Mouse (Mus musculus): Measurements from ENCODE around the gene Clmn. TPM values are rescaled to one million over a fixed set of nuclear protein-coding genes. Genes with fewer than 3 reads are reported as not detected.
A peak's percentile ranks its signal among the peaks of the same experiment; 100 is the strongest.

The Clmn gene
- total RNA-seq (2014; rRNA removed) = 2.2 and 3.1 TPM in 2 replicates
- 1.4 and 2.4 TPM in 2 replicates for polyA plus RNA-seq (2015; fragmentation: Nextera tagmentation; extraction: Ambion mirVana)

GRCm38 (mm10) chr12:104864439-104865165 is at the start of gene Clmn:
Gene Clmn (minus strand): TSS chr12:104865076.
- peak within 1 kb of the TSS; percentile 89 for H3K4me2 ChIP-seq (ENCODE audit: low read depth, low read length, poor library complexity, severe bottlenecking)
- no peak for TF ChIP-seq CTCF (IDR thresholded peaks at IDR 0.05)
- DNase-seq (ENCODE audit: low spot score) = peak; percentile 40
- H3K9ac ChIP-seq (replicated peaks; ENCODE audit: low read length, poor library complexity, severe bottlenecking) = peak within 1 kb of the TSS; percentile 90
- H3K36me3 ChIP-seq (ENCODE audit: insufficient read depth, low read length) = no peaks in the 10 kb centered on the region
- no peaks in the 10 kb centered on the region for H3K9me3 ChIP-seq (ENCODE audit: low read length)
- H3K27ac ChIP-seq (ENCODE audit: low read depth, low read length) = peak within 1 kb of the TSS; percentile 43; the same call in 1 of the 2 replicates
- peaks cover 8% of the 10 kb centered on the region; the same call in 1 of the 2 replicates for H3K4me1 ChIP-seq (ENCODE audit: insufficient read depth, low read length)
- H3K27me3 ChIP-seq (ENCODE audit: insufficient read depth, low read length) = no peaks in the 10 kb centered on the region
- ATAC-seq (ENCODE audit: low FRiP score) = peak; percentile 64
- H3K4me3 ChIP-seq (ENCODE audit: low read depth, low read length) = peak within 1 kb of the TSS; percentile 80
- WGBS = under 1% methylated on average over 38 of the region's 80 CpGs

DNA sequence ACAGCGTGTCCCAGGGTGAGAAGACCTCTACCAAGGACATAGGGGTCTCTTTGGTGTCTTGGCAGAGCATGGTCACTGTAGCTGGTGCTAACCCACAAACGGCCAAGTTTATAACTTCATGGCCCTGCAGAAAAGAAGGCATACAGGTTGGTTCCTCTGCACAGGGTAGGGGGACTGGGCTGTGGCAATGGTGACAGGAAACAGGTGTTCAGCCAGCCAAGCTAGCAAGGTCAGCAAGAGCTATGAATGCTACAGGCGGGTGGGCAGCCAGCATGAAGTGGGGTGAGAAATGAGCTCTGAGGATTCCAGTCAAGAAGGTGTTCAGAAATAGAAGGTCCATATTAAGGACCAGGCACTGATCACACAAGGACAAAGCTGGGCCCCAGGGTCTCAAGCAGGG is 48.1 kb upstream of the Clmn start:
- Histone ChIP-seq H3K9ac (replicated peaks; ENCODE audit: low read length, poor library complexity, severe bottlenecking) (no peak overlapping the region), H3K4me3 (ENCODE audit: low read depth, low read length) (no peak overlapping the region), H3K9me3 (ENCODE audit: low read length) (no peaks in the 10 kb centered on the region), H3K4me2 (ENCODE audit: low read depth, low read length, poor library complexity, severe bottlenecking) (no peak overlapping the region), H3K36me3 (ENCODE audit: insufficient read depth, low read length) (no peaks in the 10 kb centered on the region), H3K27me3 (ENCODE audit: insufficient read depth, low read length) (no peaks in the 10 kb centered on the region), H3K27ac (ENCODE audit: low read depth, low read length) (no peak overlapping the region), H3K4me1 (ENCODE audit: insufficient read depth, low read length) (no peaks in the 10 kb centered on the region)
- no peak for ATAC-seq (ENCODE audit: low FRiP score)
- TF ChIP-seq CTCF (IDR thresholded peaks at IDR 0.05) = no peak
- 51% methylated on average over 3 of the region's 3 CpGs for whole genome bisulfite sequencing
- no peak for DNase-seq (ENCODE audit: low spot score)

GRCm38 (mm10) chr12:104912281-104912933 is 47.5 kb upstream of the Clmn start:
- Histone ChIP-seq H3K36me3 (ENCODE audit: insufficient read depth, low read length) (no peaks in the 10 kb centered on the region), H3K27me3 (ENCODE audit: insufficient read depth, low read length) (no peaks in the 10 kb centered on the region), H3K9ac (replicated peaks; ENCODE audit: low read length, poor library complexity, severe bottlenecking) (no peak overlapping the region), H3K4me3 (ENCODE audit: low read depth, low read length) (no peak overlapping the region), H3K9me3 (ENCODE audit: low read length) (no peaks in the 10 kb centered on the region), H3K4me2 (ENCODE audit: low read depth, low read length, poor library complexity, severe bottlenecking) (no peak overlapping the region), H3K27ac (ENCODE audit: low read depth, low read length) (no peak overlapping the region), H3K4me1 (ENCODE audit: insufficient read depth, low read length) (no peaks in the 10 kb centered on the region)
- 23% methylated on average over 10 of the region's 10 CpGs for WGBS
- ATAC-seq (ENCODE audit: low FRiP score) (no peak), DNase-seq (ENCODE audit: low spot score) (peak; percentile 47)
- TF ChIP-seq CTCF (IDR thresholded peaks at IDR 0.05) = no peak

- Histone ChIP-seq H3K9me3 (ENCODE audit: low read length) (no peaks in the 10 kb centered on the region), H3K27ac (ENCODE audit: low read depth, low read length) (no peak overlapping the region), H3K4me3 (ENCODE audit: low read depth, low read length) (no peak overlapping the region), H3K4me2 (ENCODE audit: low read depth, low read length, poor library complexity, severe bottlenecking) (no peak overlapping the region), H3K36me3 (ENCODE audit: insufficient read depth, low read length) (no peaks in the 10 kb centered on the region), H3K4me1 (ENCODE audit: insufficient read depth, low read length) (no peaks in the 10 kb centered on the region), H3K9ac (replicated peaks; ENCODE audit: low read length, poor library complexity, severe bottlenecking) (no peak overlapping the region), H3K27me3 (ENCODE audit: insufficient read depth, low read length) (no peaks in the 10 kb centered on the region)
- no peak for TF ChIP-seq CTCF (IDR thresholded peaks at IDR 0.05)
- DNase-seq (ENCODE audit: low spot score) (no peak), ATAC-seq (ENCODE audit: low FRiP score) (no peak)
- WGBS = 87% methylated on average over 4 of the region's 4 CpGs
Measured at GRCm38 (mm10) chr12:104909750-104910149, 44.9 kb upstream of the Clmn start.

DNA sequence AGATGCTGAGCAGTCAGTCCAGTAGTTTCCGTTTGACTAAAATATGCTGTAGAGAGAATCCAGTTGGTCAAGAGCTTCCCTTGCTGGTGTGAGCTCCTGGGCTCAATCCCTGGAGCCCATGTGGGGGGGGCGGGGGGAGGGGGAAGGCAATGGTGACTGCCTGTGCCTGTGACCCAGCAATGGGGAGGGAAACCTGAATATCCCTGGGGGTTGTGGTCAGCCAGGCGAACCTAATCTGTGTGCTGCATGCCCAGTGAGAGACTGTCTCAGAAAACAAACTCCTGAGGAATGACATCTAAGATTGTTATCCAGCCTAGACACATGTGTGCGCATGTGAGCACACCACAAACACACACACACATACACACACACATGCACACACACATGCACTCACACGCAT is 44.1 kb upstream of the Clmn start:
- H3K4me3 ChIP-seq (ENCODE audit: low read depth, low read length) = no peak overlapping the region
- no peaks in the 10 kb centered on the region for H3K9me3 ChIP-seq (ENCODE audit: low read length)
- no peak for TF ChIP-seq CTCF (IDR thresholded peaks at IDR 0.05)
- no peaks in the 10 kb centered on the region for H3K36me3 ChIP-seq (ENCODE audit: insufficient read depth, low read length)
- H3K27me3 ChIP-seq (ENCODE audit: insufficient read depth, low read length) = no peaks in the 10 kb centered on the region
- no peak overlapping the region for H3K4me2 ChIP-seq (ENCODE audit: low read depth, low read length, poor library complexity, severe bottlenecking)
- DNase-seq (ENCODE audit: low spot score) = no peak
- no peak for ATAC-seq (ENCODE audit: low FRiP score)
- H3K4me1 ChIP-seq (ENCODE audit: insufficient read depth, low read length) = no peaks in the 10 kb centered on the region
- no peak overlapping the region for H3K9ac ChIP-seq (replicated peaks; ENCODE audit: low read length, poor library complexity, severe bottlenecking)
- no peak overlapping the region for H3K27ac ChIP-seq (ENCODE audit: low read depth, low read length)
- 59% methylated on average over 4 of the region's 5 CpGs for WGBS
